Mouse (Mus musculus): ENCODE data around the gene Zfp185.

Zfp185 gene

GRCm38 (mm10) chrX:72986841-72987519, at the start of gene Zfp185:
Zfp185 (plus strand) TSS chrX:72987339.
- peak; percentile 48 for DNase-seq (ENCODE audit: low read depth)

- no peak for DNase-seq (ENCODE audit: low read depth)
Measured at GRCm38 (mm10) chrX:72953464-72953863, 33.7 kb upstream of the Zfp185 start.

GRCm38 (mm10) chrX:72956486-72956885, 30.7 kb upstream of the Zfp185 start:
- no peak for DNase-seq (ENCODE audit: low read depth)

GRCm38 (mm10) chrX:72960431-72960830, 26.7 kb upstream of the Zfp185 start:
- DNase-seq (ENCODE audit: low read depth), result peak; percentile 2

- no peak for DNase-seq (ENCODE audit: low read depth)
Measured at GRCm38 (mm10) chrX:72961511-72961910, 25.6 kb upstream of the Zfp185 start.

- no peak for DNase-seq (ENCODE audit: low read depth)
Measured at GRCm38 (mm10) chrX:72962743-72963142, 24.4 kb upstream of the Zfp185 start.

- no peak for DNase-seq (ENCODE audit: low read depth)
Measured at GRCm38 (mm10) chrX:72982831-72983230, 4.3 kb upstream of the Zfp185 start.

GRCm38 (mm10) chrX:72985607-72986006, 1.5 kb upstream of the Zfp185 start:
- DNase-seq (ENCODE audit: low read depth), result no peak

- no peak for DNase-seq (ENCODE audit: low read depth)
Measured at GRCm38 (mm10) chrX:72987520-72987905, 374 bp downstream of the Zfp185 start.

- DNase-seq (ENCODE audit: low read depth), result no peak
Measured at GRCm38 (mm10) chrX:72988431-72988830, 1.3 kb downstream of the Zfp185 start.

- no peak for DNase-seq (ENCODE audit: low read depth)
Measured at GRCm38 (mm10) chrX:72990581-72990980, 3.4 kb downstream of the Zfp185 start.

GRCm38 (mm10) chrX:72992291-72992919, 5.3 kb downstream of the Zfp185 start:
- DNase-seq (ENCODE audit: low read depth), result peak; percentile 39

GRCm38 (mm10) chrX:72995542-72995941, 8.4 kb downstream of the Zfp185 start:
- DNase-seq (ENCODE audit: low read depth), result no peak

- no peak for DNase-seq (ENCODE audit: low read depth)
Measured at GRCm38 (mm10) chrX:73003110-73003509, 16.0 kb downstream of the Zfp185 start.

GRCm38 (mm10) chrX:73005678-73006077, 18.5 kb downstream of the Zfp185 start:
- no peak for DNase-seq (ENCODE audit: low read depth)

GRCm38 (mm10) chrX:73007597-73008479, 20.7 kb downstream of the Zfp185 start:
- peak; percentile 95 for DNase-seq (ENCODE audit: low read depth)

- DNase-seq (ENCODE audit: low read depth), result no peak
Measured at GRCm38 (mm10) chrX:73012846-73013245, 25.7 kb downstream of the Zfp185 start.

GRCm38 (mm10) chrX:73037003-73037402, 49.9 kb downstream of the Zfp185 start, which contains the start of gene Pnma5:
Pnma5 (minus strand) TSS chrX:73037103.
- no peak for DNase-seq (ENCODE audit: low read depth)

GRCm38 (mm10) chrX:73038831-73039230, 51.7 kb downstream of the Zfp185 start:
- no peak for DNase-seq (ENCODE audit: low read depth)

GRCm38 (mm10) chrX:73039666-73040065, 52.5 kb downstream of the Zfp185 start:
- no peak for DNase-seq (ENCODE audit: low read depth)

GRCm38 (mm10) chrX:73053860-73054563, 66.9 kb downstream of the Zfp185 start:
- peak; percentile 91 for DNase-seq (ENCODE audit: low read depth)

- no peak for DNase-seq (ENCODE audit: low read depth)
Measured at GRCm38 (mm10) chrX:73061528-73061927, 74.4 kb downstream of the Zfp185 start.
